Mouse (Mus musculus) kidney, adult 9 months (tissue): ENCODE results near the gene Oxnad1.
"Not testable (repeated sequence)": the region's sequence is repeated elsewhere in the genome, so short reads cannot be mapped to it uniquely, and the experiment has no call there.

ENCODE experiments used
- DNase-seq: peaks from one replicate; pipeline ENCODE4 v3.0.0; 2022

The Oxnad1 gene

DNA sequence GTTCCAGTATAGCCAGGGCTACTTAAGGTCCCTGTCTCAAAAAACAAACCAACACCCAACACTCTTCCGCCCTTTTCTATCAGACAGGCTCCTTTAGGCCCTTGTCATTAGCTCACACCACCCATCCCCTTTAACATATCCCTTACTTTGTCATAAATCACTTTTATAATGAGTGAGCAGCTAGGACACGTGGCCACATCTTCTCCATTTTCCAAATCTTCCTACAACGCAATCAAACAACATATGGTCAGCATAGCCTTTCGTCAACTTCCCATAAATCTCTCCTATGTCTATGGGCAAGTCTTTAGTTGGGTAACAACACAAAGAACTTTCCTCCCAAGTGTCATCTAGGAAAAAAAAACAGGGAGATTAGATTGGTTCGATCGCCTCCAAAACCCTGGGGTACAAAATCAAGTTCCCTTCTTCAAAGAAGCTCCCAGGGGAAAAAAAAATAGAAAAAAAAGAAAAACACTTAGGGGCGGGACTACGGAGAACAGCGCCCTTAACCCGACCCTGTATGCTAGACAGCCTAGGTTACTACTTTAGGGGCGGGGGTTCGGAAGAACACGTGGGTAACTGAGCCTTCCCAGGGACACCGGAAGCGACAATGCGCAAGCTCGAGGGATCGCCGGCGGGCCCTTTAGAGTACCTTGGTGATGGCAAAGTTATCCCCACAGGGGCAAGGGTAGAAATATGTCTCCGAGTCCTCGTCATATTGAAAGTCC, at the start of gene Oxnad1:
Gene Oxnad1 (plus strand): TSS at position 614 of the 725 bp plus-strand sequence.
- DNase-seq, result no peak

DNA sequence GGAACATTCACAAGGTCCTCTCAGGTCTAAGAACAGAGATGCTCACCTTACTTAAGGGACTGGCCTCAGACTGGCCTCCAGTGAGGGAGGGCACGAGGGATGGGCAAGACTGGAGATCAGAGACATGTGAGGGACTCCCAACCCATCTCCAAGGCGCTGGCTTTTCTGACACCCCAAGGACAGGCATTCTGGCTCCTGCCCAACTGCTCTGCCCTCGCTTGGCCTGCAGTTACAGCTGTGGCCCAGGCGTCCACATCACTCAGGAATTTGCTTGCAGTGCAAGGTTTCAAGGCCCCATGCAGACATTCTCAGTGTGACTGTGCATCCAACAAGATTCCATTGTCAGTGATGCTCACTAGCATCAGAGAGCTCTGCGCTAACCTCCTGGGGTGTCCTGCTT, 48.7 kb upstream of the Oxnad1 start:
- no peak for DNase-seq

- DNase-seq, result no peak
These were observed 47.4 kb upstream of the Oxnad1 start for GRCm38 (mm10) chr14:32037661-32038252.

DNA sequence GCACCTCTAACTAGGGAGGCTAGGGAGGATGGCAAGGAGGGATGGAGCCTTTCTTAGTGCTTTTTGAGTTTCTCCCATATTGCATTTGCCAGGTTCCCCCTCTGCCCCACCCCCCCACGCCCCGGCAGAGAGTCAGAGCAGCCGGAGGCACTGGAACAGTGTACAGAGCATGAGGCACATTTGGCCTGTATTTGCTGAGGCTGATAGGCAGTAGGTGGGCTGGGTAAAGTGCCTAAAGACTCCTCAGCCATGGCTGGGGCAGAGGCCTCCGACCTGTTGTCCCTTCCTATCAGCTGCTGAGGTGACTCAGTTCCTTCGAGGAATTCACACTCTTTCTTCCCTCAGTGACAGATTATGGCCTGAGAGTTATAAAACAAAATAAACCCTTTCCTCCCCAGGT, 43.1 kb upstream of the Oxnad1 start:
- DNase-seq, result no peak

GRCm38 (mm10) chr14:32046357-32046756, 38.8 kb upstream of the Oxnad1 start:
- no peak for DNase-seq

DNA sequence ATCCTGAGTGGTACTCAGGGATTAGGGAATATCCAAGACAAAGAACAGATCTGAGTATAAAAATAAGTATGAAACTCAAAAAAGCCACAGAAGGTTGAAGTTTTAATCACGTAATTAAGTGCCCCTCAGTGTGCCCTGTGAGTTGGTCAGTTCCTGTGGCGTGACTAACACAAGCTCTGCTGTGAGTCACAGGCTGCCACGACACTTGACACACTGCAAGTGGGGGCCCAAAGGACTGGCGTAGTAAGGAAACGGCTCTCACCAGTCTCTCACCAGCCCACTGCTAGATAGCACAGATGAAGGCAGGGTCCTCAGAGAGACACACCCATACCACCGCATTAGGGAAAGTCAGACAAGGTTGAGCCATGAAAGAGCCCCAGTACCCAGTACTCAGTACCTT, 35.0 kb upstream of the Oxnad1 start:
- no peak for DNase-seq

GRCm38 (mm10) chr14:32053895-32054294, 31.3 kb upstream of the Oxnad1 start:
- no peak for DNase-seq

DNA sequence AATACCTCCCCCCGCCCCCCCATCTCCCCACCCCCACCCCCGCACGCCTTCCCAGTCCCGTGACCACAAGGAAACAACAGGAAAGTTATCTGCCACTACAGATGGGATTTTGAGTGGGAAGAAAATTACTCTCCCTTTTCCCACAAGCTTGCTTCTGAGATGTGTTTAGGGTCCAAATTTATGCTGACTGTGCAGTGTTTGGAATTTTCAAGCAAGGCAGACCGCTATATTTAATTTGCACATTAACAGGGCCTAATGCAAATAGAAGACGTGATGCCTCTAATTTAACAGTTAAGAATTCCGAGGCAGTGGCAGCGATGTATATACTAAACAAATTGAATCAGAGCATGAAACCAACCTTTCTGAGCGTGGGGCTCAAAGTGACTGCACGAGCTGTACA, 30.4 kb upstream of the Oxnad1 start:
- DNase-seq, result no peak

DNA sequence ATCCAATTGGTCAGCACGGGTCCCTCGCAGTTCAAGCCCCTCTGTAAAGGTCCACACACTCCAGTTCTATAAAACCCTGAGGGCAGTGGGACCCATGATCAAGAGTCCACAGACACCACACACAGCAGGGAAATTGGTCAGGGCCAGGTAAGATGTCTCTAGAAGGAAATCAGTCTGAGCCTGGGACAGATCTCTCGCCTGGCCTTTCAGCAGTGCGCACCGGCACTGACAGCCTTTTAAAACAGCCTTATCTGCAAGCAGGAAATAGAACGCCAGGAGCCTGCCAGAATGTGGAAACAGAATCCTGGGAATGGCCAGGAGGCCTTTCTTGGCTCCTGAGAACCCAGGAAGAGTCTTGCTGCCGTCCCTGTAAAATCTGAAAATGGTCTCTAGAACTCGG, 29.4 kb upstream of the Oxnad1 start:
- no peak for DNase-seq

DNA sequence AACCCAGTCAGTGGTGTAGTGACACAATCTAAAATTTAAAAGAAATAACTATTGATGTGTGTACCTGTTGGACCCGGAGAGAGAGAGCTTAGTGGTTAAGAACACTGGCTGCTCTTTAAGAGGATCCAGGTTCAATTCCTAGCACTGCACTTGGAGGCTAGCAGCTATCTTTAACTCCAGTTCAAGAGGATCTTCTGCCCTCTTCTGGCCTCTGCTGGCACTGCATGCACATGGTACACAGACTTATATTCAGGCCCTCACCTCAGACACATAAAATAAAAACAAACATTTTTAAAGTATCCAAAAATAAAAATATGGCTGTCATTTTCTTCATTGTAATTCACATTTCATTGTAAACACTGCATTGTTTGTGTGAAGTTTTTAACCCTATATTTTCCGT, 28.5 kb upstream of the Oxnad1 start:
- DNase-seq, result peak; percentile 19

DNA sequence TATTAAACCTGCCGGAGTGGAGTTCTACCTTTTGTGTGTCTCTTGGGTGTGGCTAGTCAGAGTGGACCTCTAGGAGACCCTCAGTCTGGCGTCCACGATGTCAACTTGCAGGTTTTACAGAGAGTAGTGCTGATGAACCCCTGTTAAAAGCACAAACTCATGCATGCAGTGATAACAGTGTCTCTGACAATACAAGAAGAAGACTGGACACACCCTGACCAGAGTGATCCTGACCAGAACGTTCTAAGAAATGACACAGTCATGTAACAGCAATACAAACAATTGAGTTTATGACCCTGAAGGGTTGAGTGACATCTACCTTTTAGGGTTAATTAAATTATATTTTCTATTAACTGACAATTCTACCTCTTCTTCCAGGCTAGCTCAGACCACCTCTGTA, 27.5 kb upstream of the Oxnad1 start:
- DNase-seq, result no peak

DNA sequence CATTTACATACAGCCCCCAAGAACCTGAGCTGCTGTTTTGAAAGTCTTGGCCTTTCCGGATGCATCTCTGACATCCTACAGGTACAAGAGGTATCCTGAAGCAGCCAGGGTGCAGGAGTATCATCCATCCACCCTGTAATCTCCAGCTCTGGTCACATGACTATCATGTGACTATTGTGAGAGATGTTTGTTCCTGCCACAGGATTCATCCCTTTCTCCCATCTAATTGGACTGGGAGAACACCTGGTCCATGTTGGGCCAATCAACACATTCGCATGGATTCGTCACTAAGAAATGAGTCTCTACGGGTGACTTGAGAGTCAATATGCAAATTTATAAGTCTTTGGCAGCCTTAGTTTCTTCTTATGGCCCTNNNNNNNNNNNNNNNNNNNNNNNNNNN, 23.8 kb upstream of the Oxnad1 start:
- no peak for DNase-seq

- no peak for DNase-seq
These were observed 12.4 kb upstream of the Oxnad1 start for GRCm38 (mm10) chr14:32072807-32073206.

GRCm38 (mm10) chr14:32073211-32073685, 11.9 kb upstream of the Oxnad1 start:
- no peak for DNase-seq

DNA sequence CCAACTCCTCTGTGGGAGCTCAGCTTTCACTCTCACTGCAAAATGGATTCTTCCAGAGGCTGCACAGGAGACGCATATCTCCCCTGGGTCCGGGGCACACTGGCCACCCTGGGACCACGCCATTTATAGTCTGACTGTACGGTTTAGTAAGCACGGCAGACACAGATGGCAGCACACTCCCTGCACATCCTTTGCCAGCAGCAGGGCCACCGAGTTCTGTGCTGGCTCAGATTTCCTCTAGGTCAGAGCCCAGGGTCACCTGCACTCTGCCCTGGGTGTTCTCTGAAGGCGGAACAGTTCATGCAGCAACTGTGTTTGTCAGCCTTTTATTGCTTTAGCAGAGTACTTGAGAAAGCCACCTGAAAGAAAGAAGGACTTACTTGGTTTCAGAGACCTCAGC, 11.3 kb upstream of the Oxnad1 start:
- DNase-seq, result peak; percentile 47

- DNase-seq, result peak; percentile 70
These were observed 8.1 kb upstream of the Oxnad1 start for GRCm38 (mm10) chr14:32076896-32077575.

DNA sequence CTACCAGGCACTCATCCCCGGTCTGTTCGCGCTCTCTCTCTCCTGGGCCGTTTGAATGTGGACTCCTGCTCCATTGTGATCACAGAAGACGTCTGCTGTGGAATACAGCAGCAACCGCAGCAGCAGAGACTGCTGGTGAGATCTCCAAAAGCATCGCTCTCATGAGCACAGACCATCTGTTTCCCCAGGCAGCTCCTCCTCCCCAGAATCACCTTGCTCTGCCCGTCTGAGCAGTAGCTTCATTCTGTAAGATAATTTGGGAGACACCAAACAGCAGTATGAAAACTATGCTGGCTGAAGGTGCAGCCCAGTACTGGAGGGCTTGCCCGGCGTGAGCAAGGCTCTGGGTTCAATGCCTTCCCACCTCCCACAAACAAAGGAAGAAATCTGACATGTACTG, 4.1 kb upstream of the Oxnad1 start:
- DNase-seq, result no peak

GRCm38 (mm10) chr14:32082891-32083290, 2.3 kb upstream of the Oxnad1 start:
- DNase-seq, result no peak

- no peak for DNase-seq
These were observed 1.7 kb upstream of the Oxnad1 start for GRCm38 (mm10) chr14:32083466-32083865.

- peak; percentile 99 for DNase-seq
These were observed 470 bp downstream of the Oxnad1 start, which contains the start of gene Dph3 for GRCm38 (mm10) chr14:32085486-32086201. Dph3 (minus strand) TSS chr14:32085729.

GRCm38 (mm10) chr14:32086226-32086625, 1.1 kb downstream of the Oxnad1 start:
- no peak for DNase-seq

- not testable (repeated sequence) for DNase-seq
These were observed 2.5 kb downstream of the Oxnad1 start for GRCm38 (mm10) chr14:32087584-32088248.

DNA sequence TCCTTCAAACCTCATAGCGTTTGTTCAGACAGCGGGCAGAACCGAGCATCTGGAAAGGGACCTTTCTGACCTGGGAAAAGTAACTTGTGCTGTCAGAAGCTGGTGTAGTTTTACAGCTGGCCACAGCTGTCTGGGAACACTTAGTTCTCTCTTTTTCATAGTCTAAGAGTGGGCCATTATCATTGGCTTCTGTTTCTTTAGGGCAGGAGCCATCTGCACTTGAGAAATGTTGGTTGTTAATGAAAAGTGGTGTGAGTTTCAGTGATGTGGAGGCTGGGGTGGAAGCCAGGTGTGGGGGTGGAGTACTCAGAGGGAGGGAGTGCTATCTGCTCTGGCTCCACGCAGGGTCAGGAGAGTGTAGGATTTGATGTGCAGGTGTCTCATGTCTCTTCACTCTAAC, 6.0 kb downstream of the Oxnad1 start:
- DNase-seq, result no peak
